Mouse (Mus musculus): Measurements from ENCODE around the gene Cct2. TPM values are rescaled to one million over a fixed set of nuclear protein-coding genes. Genes with fewer than 3 reads are reported as not detected.
A peak's percentile ranks its signal among the peaks of the same experiment; 100 is the strongest.
"Not testable (repeated sequence)": the region's sequence is repeated elsewhere in the genome, so short reads cannot be mapped to it uniquely, and the experiment has no call there.

Cct2 gene
- total RNA-seq, 2 experiments from 2014 or later: 241 to 255 TPM

DNA sequence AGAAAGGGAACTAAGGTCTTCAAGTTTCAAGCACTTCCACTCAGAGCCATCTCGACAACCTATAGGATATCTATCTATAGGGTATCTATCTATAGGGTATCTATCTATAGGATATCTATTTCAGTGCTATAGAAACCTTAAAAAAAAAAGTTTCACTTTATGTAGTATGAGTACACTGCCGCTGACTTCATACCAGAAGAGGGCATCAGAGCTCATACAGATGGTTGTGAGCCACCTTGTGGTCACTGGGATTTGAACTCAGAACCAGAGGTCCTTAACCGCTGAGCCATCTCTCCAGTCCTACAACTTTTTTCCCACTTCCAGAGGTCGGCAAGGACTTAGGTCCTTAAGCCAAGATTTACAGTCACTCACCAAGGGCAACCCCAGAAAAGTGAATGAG, 7.9 kb downstream of the Cct2 start:
- DNase-seq (ENCODE audit: low spot score in 2 of 2): no peak

DNA sequence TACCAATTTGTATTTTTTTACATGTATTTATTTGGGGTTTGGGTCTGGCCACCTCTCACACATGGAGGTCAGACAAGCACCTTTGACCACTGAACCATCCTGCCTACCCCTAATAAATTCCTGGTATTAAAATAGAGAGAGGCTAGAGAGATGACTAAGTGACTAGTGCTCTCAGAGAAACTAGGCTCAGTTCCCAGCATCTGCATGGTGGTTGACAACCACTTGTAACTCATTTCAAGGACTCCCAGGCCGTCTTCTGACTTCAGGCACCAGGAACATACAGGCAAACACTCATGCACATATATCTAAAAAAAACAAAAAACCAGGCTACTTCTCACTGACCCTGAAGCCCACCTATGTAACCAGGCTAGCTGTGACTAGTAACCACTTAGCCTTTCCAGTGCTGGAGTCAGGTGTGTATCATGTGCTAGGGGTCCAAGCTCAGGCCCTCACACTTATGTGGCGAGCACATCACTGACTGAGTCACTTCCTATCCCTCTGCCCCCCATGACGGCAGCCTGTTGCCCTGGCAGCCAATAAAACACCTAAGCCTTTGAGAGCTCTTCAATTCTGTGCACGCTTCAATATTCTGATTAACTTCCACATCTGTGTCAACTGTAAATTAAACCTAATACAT, 13.5 kb downstream of the Cct2 start:
- no peak for DNase-seq (ENCODE audit: low spot score in 2 of 2)

DNA sequence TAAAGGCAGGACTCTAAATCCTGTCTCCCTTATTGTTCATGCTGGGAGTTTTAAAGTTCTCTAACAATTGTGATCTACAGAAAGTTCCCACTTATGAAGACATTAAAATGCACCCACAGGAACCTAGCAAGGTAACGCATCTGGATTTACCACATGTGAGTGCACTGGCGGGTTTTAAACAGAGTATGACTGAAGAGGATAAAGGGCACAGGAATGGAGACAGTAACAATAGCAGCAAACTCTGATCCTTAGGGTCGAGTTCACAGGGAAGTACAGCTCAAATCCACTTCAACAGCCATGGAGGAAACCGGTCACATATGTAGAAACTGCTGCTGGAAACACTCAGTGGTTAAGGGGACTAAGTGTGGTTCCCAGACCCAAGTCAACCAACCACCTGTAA, 14.4 kb downstream of the Cct2 start:
- DNase-seq (ENCODE audit: low spot score in 2 of 2): no peak

DNA sequence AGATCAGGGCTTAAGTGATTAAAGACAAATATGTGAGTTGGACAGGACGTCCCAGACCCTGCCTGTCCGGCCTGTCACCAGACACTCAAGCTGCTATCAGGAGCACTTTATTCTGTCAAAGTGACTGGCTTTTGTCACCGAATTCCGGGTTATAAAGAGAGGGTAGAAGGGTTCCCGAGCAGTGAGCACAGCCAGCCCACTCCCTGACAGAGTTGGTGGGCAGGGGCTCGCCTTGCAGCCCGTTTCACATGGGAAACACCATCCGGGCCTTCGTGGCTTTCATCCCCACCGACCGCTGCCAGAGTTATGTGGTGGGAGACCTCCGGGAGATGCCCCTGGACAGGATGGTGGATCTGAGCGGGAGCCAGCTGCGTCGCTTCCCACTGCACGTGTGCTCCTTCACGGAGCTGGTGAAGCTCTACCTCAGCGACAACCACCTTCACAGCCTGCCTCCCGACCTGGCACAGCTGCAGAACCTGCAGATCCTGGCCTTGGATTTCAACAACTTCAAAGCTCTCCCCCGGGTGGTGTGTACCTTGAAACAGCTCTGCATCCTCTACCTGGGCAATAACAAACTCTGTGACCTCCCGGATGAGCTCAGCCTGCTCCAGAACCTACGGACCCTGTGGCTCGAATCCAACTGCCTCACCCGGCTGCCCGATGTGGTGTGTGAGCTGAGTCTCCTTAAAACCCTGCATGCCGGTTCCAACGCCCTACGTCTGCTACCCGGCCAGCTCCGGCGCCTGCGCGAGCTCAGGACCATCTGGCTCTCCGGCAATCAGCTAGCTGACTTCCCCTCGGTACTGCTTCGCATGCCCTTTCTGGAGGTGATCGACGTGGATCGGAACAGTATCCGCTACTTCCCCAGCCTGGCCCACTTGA, 18.2 kb downstream of the Cct2 start, which contains the start of gene Lrrc10:
Lrrc10 (plus strand) TSS at position 167 of the 882 bp plus-strand sequence.
- DNase-seq (ENCODE audit: low spot score in 2 of 2): peak; percentile 37 to 53

DNA sequence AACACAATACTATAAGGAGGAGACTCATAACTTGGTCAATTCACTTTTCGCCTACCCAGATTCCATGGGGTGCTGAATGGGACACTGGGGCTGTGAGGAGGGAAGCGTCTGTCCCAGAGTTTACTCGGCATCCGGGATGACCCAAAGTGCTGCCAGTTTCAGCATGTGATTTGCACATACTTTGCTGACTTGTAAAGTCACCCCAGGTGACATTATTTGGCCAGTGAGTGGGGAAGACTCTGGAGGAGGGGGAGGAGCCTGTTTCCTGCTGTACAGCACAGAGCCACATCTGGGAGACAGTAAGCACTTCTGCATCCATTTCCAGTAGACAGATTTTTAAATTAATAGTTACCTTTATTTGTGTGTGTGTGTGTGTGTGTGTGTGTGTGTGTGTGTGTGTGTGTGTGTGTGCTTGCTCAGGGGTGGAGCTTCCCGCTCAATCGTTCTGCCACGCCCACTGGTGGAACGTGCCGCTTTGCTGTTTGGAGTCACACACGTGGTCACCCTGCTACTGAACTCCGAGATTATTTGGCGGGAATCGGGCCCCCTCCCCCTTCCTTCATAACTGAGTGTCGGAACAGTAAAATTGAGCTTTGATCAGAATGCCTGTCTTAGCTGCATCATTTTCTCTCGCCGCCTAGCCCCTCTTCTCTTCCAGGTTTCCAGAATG, 20.0 kb downstream of the Cct2 start:
- DNase-seq (ENCODE audit: low spot score in 2 of 2): not testable (repeated sequence)

GRCm38 (mm10) chr10:117042295-117042694, 21.3 kb downstream of the Cct2 start:
- no peak for DNase-seq (ENCODE audit: low spot score in 2 of 2)

- DNase-seq (ENCODE audit: low spot score in 2 of 2): peak in 1 of 2 experiments; percentile 45
These were observed 23.3 kb downstream of the Cct2 start for GRCm38 (mm10) chr10:117040355-117040754.

- DNase-seq (ENCODE audit: low spot score in 2 of 2): peak; percentile 79 to 85
These were observed 29.8 kb downstream of the Cct2 start for GRCm38 (mm10) chr10:117033785-117034184.

GRCm38 (mm10) chr10:117031160-117031559, 32.5 kb downstream of the Cct2 start:
- no peak for DNase-seq (ENCODE audit: low spot score in 2 of 2)

DNA sequence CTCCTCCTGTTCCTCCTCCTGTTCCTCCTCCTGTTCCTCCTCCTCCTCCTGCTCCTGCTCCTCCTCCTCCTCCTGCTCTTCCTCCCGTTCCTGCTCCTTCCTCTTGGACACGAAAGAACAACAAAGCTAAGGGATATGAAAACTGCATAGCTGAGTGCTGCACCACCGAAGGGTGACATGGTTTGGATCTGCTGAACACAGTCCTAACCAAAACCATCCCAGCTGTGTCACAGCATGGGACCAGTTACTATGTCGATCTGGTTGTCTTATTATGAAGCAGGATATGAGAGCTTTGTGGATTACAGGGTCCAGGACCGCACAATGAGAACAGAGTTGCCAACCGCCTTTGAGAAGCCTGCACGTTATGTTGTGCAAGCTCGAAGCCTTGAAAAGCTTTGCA, 37.4 kb downstream of the Cct2 start:
- DNase-seq (ENCODE audit: low spot score in 2 of 2): no peak

DNA sequence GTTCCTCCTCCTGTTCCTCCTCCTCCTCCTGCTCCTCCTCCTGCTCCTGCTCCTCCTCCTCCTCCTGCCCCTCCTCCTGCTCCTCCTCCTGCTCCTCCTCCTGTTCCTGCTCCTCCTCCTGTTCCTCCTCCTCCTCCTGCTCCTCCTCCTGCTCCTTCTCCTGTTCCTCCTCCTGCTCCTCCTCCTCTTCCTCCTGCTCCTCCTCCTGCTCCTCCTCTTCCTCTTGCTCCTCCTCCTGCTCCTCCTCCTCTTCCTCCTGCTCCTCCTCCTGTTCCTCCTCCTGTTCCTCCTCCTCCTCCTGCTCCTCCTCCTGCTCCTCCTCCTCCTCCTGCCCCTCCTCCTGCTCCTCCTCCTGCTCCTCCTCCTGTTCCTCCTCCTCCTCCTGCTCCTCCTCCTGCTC, 37.8 kb downstream of the Cct2 start:
- DNase-seq (ENCODE audit: low spot score in 2 of 2): not testable (repeated sequence)

- no peak for DNase-seq (ENCODE audit: low spot score in 2 of 2)
These were observed 39.9 kb downstream of the Cct2 start for GRCm38 (mm10) chr10:117023693-117024092.

GRCm38 (mm10) chr10:117021020-117021754, 42.4 kb downstream of the Cct2 start:
- no peak for DNase-seq (ENCODE audit: low spot score in 2 of 2)

GRCm38 (mm10) chr10:117018281-117018840, 45.3 kb downstream of the Cct2 start:
- no peak for DNase-seq (ENCODE audit: low spot score in 2 of 2)

DNA sequence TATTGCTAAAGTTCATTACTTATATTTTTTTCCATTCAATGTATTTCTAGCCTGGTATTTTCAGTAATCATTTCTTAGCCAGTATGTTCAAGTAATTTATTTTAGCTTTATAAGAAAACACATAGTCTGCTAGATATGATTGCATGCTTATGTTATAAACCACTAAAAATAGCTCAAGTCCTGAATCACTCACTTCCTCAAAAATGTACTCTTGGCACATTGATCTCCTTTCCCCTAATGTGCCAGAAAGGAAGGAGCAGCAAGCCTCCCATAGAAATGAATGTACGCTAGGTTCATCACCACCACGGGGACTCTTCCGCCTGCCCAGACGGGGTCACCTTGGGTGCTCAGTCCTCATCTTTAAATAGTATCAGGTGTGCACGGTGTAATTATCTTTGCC, 49.0 kb downstream of the Cct2 start:
- DNase-seq (ENCODE audit: low spot score in 2 of 2): no peak

DNA sequence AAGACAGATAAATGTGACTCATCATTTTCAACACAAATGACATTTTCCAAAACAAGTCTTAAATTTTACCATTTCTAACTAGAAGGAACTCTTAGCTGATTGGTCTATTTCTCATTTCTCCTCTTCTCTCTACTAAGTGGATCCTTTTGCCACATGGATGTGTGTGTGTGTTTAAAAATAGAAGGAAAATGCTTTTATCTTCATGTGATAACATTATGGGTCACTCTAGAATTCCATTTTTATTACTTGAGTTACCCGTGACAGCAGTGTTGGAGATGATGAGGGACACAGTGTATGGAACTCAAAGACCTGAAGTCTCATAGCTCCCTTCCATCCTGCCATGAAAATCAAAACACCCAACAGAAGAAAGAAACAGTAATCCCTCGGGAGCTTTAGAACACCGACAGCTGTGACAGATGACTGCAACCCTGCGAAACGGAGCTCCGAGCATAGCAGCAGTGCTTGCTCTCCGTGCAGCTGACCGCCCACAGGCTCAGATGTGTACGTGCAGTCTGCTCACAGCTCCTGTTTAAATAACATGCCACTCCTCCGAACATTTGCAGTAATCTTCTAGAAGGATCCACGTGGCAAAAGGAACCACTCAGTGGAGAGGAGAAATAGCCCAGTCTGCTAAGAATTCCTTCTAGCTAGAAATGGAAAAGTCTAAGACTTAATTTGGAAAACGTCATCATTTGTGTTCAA, 49.8 kb downstream of the Cct2 start:
- DNase-seq (ENCODE audit: low spot score in 2 of 2): peak in 1 of 2 experiments; percentile 27

DNA sequence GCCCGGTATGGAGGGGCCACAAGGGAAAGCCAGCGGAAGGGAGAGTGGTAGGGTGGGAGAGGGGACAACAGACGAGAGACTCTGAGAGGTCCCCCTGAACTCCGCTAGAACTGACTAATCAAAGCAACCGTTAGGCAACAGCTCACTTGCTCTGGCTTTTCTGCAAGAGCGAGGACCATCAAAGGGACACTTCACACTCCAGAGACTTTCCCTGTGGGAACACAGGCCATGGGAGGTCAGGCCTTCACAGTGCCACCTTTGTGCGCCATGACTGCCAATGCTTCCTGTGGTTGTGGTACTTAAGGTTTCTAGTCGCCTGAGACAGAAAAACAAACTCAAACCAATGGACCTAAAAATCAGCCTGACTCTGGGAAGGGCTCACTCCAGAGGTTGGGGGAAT, 52.6 kb downstream of the Cct2 start:
- no peak for DNase-seq (ENCODE audit: low spot score in 2 of 2)

- no peak for DNase-seq (ENCODE audit: low spot score in 2 of 2)
These were observed 53.9 kb downstream of the Cct2 start for GRCm38 (mm10) chr10:117009691-117010090.

- no peak for DNase-seq (ENCODE audit: low spot score in 2 of 2)
These were observed 57.7 kb downstream of the Cct2 start for GRCm38 (mm10) chr10:117005707-117006464.
